Mouse (Mus musculus): ENCODE results near the gene Gm28048.

Gm28048 gene

GRCm38 (mm10) chr11:22891242-22891641, 90.6 kb downstream of the Gm28048 start:
- DNase-seq (ENCODE audit: low spot score in 2 of 2) = no peak

- DNase-seq (ENCODE audit: low spot score in 2 of 2) = no peak
These were observed 92.7 kb downstream of the Gm28048 start for GRCm38 (mm10) chr11:22889224-22889623.

- no peak for DNase-seq (ENCODE audit: low spot score in 2 of 2)
These were observed 94.9 kb downstream of the Gm28048 start for GRCm38 (mm10) chr11:22886991-22887390.

GRCm38 (mm10) chr11:22885350-22885749, 96.5 kb downstream of the Gm28048 start:
- DNase-seq (ENCODE audit: low spot score in 2 of 2) = no peak

- DNase-seq (ENCODE audit: low spot score in 2 of 2) = no peak
These were observed 98.2 kb downstream of the Gm28048 start for GRCm38 (mm10) chr11:22883676-22884075.

GRCm38 (mm10) chr11:22882926-22883325, 99.0 kb downstream of the Gm28048 start:
- no peak for DNase-seq (ENCODE audit: low spot score in 2 of 2)

GRCm38 (mm10) chr11:22880383-22881172, 101.3 kb downstream of the Gm28048 start:
- no peak for DNase-seq (ENCODE audit: low spot score in 2 of 2)

GRCm38 (mm10) chr11:22879645-22880044, 102.2 kb downstream of the Gm28048 start:
- DNase-seq (ENCODE audit: low spot score in 2 of 2) = no peak

- no peak for DNase-seq (ENCODE audit: low spot score in 2 of 2)
These were observed 105.1 kb downstream of the Gm28048 start for GRCm38 (mm10) chr11:22876680-22877330.

GRCm38 (mm10) chr11:22875279-22875678, 106.6 kb downstream of the Gm28048 start:
- DNase-seq (ENCODE audit: low spot score in 2 of 2) = no peak

GRCm38 (mm10) chr11:22874747-22875146, 107.1 kb downstream of the Gm28048 start:
- DNase-seq (ENCODE audit: low spot score in 2 of 2) = no peak

- no peak for DNase-seq (ENCODE audit: low spot score in 2 of 2)
These were observed 108.5 kb downstream of the Gm28048 start for GRCm38 (mm10) chr11:22873383-22873782.

- no peak for DNase-seq (ENCODE audit: low spot score in 2 of 2)
These were observed 109.6 kb downstream of the Gm28048 start for GRCm38 (mm10) chr11:22872307-22872680.

GRCm38 (mm10) chr11:22871628-22872306, 110.1 kb downstream of the Gm28048 start:
- no peak for DNase-seq (ENCODE audit: low spot score in 2 of 2)

GRCm38 (mm10) chr11:22868582-22868981, 113.3 kb downstream of the Gm28048 start:
- no peak for DNase-seq (ENCODE audit: low spot score in 2 of 2)

GRCm38 (mm10) chr11:22867691-22868090, 114.2 kb downstream of the Gm28048 start:
- DNase-seq (ENCODE audit: low spot score in 2 of 2) = no peak

- no peak for DNase-seq (ENCODE audit: low spot score in 2 of 2)
These were observed 116.1 kb downstream of the Gm28048 start for GRCm38 (mm10) chr11:22865635-22866246.

GRCm38 (mm10) chr11:22864305-22865060, 117.4 kb downstream of the Gm28048 start:
- DNase-seq (ENCODE audit: low spot score in 2 of 2) = no peak

GRCm38 (mm10) chr11:22863581-22863980, 118.3 kb downstream of the Gm28048 start:
- DNase-seq (ENCODE audit: low spot score in 2 of 2) = no peak

GRCm38 (mm10) chr11:22861315-22861714, 120.6 kb downstream of the Gm28048 start:
- DNase-seq (ENCODE audit: low spot score in 2 of 2) = no peak
